Mouse (Mus musculus) kidney, postnatal 36 days (tissue): ENCODE data around the gene Slc30a9.
A peak's percentile ranks its signal among the peaks of the same experiment; 100 is the strongest.

Experiments used
- DNase-seq, 2 experiments: peaks; one replicate each; pipeline ENCODE4 v3.0.0; 2021 to 2022; ENCODE audit warnings: mixed read lengths in 2 of 2

The Slc30a9 gene

GRCm38 (mm10) chr5:67312522-67312851, 5.7 kb downstream of the Slc30a9 start:
- no peak for DNase-seq

GRCm38 (mm10) chr5:67321656-67322268, 15.0 kb downstream of the Slc30a9 start:
- DNase-seq: peak; percentile 64 to 77

GRCm38 (mm10) chr5:67324032-67324431, 17.3 kb downstream of the Slc30a9 start:
- no peak for DNase-seq

- DNase-seq: no peak
These were observed 34.1 kb downstream of the Slc30a9 start for GRCm38 (mm10) chr5:67340811-67341210.

- DNase-seq: peak in 1 of 2 experiments; percentile 2
These were observed 40.3 kb downstream of the Slc30a9 start for GRCm38 (mm10) chr5:67347060-67347459.

GRCm38 (mm10) chr5:67348949-67349348, 42.2 kb downstream of the Slc30a9 start:
- peak in 1 of 2 experiments; percentile 10 for DNase-seq

GRCm38 (mm10) chr5:67362316-67362715, 55.6 kb downstream of the Slc30a9 start:
- no peak for DNase-seq

GRCm38 (mm10) chr5:67362931-67363330, 56.2 kb downstream of the Slc30a9 start:
- no peak for DNase-seq

- no peak for DNase-seq
These were observed 70.4 kb downstream of the Slc30a9 start for GRCm38 (mm10) chr5:67377044-67377621.

- DNase-seq: no peak
These were observed 74.9 kb downstream of the Slc30a9 start for GRCm38 (mm10) chr5:67381690-67382089.

- DNase-seq: no peak
These were observed 75.8 kb downstream of the Slc30a9 start for GRCm38 (mm10) chr5:67382556-67382955.

GRCm38 (mm10) chr5:67393951-67394350, 87.2 kb downstream of the Slc30a9 start:
- DNase-seq: no peak

GRCm38 (mm10) chr5:67395211-67395851, 88.6 kb downstream of the Slc30a9 start:
- no peak for DNase-seq

GRCm38 (mm10) chr5:67397186-67397585, 90.4 kb downstream of the Slc30a9 start:
- DNase-seq: no peak

- peak in 1 of 2 experiments; percentile 4 for DNase-seq
These were observed 93.3 kb downstream of the Slc30a9 start for GRCm38 (mm10) chr5:67399876-67400607.

- DNase-seq: no peak
These were observed 94.1 kb downstream of the Slc30a9 start for GRCm38 (mm10) chr5:67400608-67401480.

GRCm38 (mm10) chr5:67401612-67402011, 94.9 kb downstream of the Slc30a9 start:
- peak in 1 of 2 experiments; percentile 35 for DNase-seq

GRCm38 (mm10) chr5:67404380-67404779, 97.6 kb downstream of the Slc30a9 start:
- DNase-seq: no peak

- no peak for DNase-seq
These were observed 98.2 kb downstream of the Slc30a9 start for GRCm38 (mm10) chr5:67404919-67405318.
